Mouse (Mus musculus) Muller cell, postnatal 12 days (primary cell): ENCODE measurements around the gene Rftn1.

ENCODE experiments used
- DNase-seq: peaks from one replicate; pipeline ENCODE4 v3.0.0-alpha.2; 2015; ENCODE audit errors: inconsistent ontology term

Rftn1 gene

GRCm38 (mm10) chr17:50093356-50093755 is 97.1 kb downstream of the Rftn1 start:
- no peak for DNase-seq

- DNase-seq: no peak
Measured at GRCm38 (mm10) chr17:50092848-50093247, 97.6 kb downstream of the Rftn1 start.

GRCm38 (mm10) chr17:50091829-50092228 is 98.6 kb downstream of the Rftn1 start:
- DNase-seq: no peak

GRCm38 (mm10) chr17:50089725-50090124 is 100.7 kb downstream of the Rftn1 start:
- DNase-seq: no peak

- no peak for DNase-seq
Measured at GRCm38 (mm10) chr17:50088054-50088453, 102.4 kb downstream of the Rftn1 start.

- DNase-seq: no peak
Measured at GRCm38 (mm10) chr17:50086887-50087286, 103.6 kb downstream of the Rftn1 start.

- DNase-seq: no peak
Measured at GRCm38 (mm10) chr17:50084721-50085120, 105.8 kb downstream of the Rftn1 start.

GRCm38 (mm10) chr17:50083937-50084336 is 106.5 kb downstream of the Rftn1 start:
- no peak for DNase-seq

GRCm38 (mm10) chr17:50082947-50083346 is 107.5 kb downstream of the Rftn1 start:
- no peak for DNase-seq

- DNase-seq: no peak
Measured at GRCm38 (mm10) chr17:50081647-50082046, 108.8 kb downstream of the Rftn1 start.

GRCm38 (mm10) chr17:50080991-50081390 is 109.5 kb downstream of the Rftn1 start:
- peak; percentile 33 for DNase-seq

- DNase-seq: no peak
Measured at GRCm38 (mm10) chr17:50078749-50079148, 111.7 kb downstream of the Rftn1 start.

- DNase-seq: no peak
Measured at GRCm38 (mm10) chr17:50072982-50073965, 117.2 kb downstream of the Rftn1 start.

GRCm38 (mm10) chr17:50071602-50071988 is 118.9 kb downstream of the Rftn1 start:
- no peak for DNase-seq

- DNase-seq: no peak
Measured at GRCm38 (mm10) chr17:50070822-50071601, 119.5 kb downstream of the Rftn1 start.

- DNase-seq: no peak
Measured at GRCm38 (mm10) chr17:50069897-50070636, 120.4 kb downstream of the Rftn1 start.

- DNase-seq: no peak
Measured at GRCm38 (mm10) chr17:50069205-50069604, 121.3 kb downstream of the Rftn1 start.

GRCm38 (mm10) chr17:50068681-50069138 is 121.8 kb downstream of the Rftn1 start:
- no peak for DNase-seq

- DNase-seq: no peak
Measured at GRCm38 (mm10) chr17:50067774-50068680, 122.4 kb downstream of the Rftn1 start.

GRCm38 (mm10) chr17:50066822-50067713 is 123.4 kb downstream of the Rftn1 start:
- DNase-seq: no peak
